Mouse (Mus musculus) limb, embryonic 13.5 days (tissue): ENCODE results near the gene Csnk1d. TPM values are rescaled to one million over a fixed set of nuclear protein-coding genes. Genes with fewer than 3 reads are reported as not detected.
A peak's percentile ranks its signal among the peaks of the same experiment; 100 is the strongest.

Experiments used
- ATAC-seq: fragments of 200-750 bp; cut with Nextera tagmentation; 2 replicates; pipeline ENCODE4 v1.8.0; 2017; ENCODE audit warnings: low read depth, moderate number of reproducible peaks, moderate TSS enrichment; ENCODE audit not compliant: low FRiP score
- H3K27ac ChIP-seq: fragments of 300-500 bp; sonication (generic); 2 replicates; pipeline ENCODE4 v1.5.1; 2015; ENCODE audit warnings: inconsistent platforms, mild to moderate bottlenecking, moderate library complexity
- H3K27me3 ChIP-seq: fragments of 300-500 bp; sonication (generic); 2 replicates; pipeline ENCODE4 v1.6.1; 2015; ENCODE audit warnings: mild to moderate bottlenecking, inconsistent platforms
- H3K36me3 ChIP-seq: fragments of 300-500 bp; sonication (generic); 2 replicates; pipeline ENCODE4 v1.6.1; 2015; ENCODE audit warnings: inconsistent platforms, mild to moderate bottlenecking, moderate library complexity
- H3K4me1 ChIP-seq: fragments of 300-500 bp; sonication (generic); 2 replicates; pipeline ENCODE4 v1.6.1; 2015; ENCODE audit warnings: inconsistent platforms
- H3K4me2 ChIP-seq: fragments of 300-500 bp; sonication (generic); replicated peaks from 2 replicates; pipeline ENCODE4 v1.6.1; 2015; ENCODE audit warnings: inconsistent platforms, mild to moderate bottlenecking, moderate library complexity
- H3K4me3 ChIP-seq: fragments of 300-500 bp; sonication (generic); 2 replicates; pipeline ENCODE4 v1.5.1; 2015; ENCODE audit warnings: moderate library complexity, mild to moderate bottlenecking, inconsistent platforms
- H3K9ac ChIP-seq: fragments of 300-500 bp; sonication (generic); 2 replicates; pipeline ENCODE4 v1.6.1; 2015; ENCODE audit warnings: mild to moderate bottlenecking, inconsistent platforms
- H3K9me3 ChIP-seq: fragments of 300-500 bp; sonication (generic); 2 replicates; pipeline ENCODE4 v1.6.1; 2016; ENCODE audit warnings: inconsistent platforms
- WGBS: fragments of 180-500 bp; shearing (Covaris S2); methylation state at CpG from one replicate; pipeline ENCODE4 v1.1.7; 2015; 5-methylcytosine and 5-hydroxymethylcytosine counted together
- polyA plus RNA-seq: library from polyadenylated mRNA; unstranded; fragments of >200 nt; fragmentation: Nextera tagmentation; extraction: Ambion mirVana; gene quantifications from 2 replicates; pipeline ENCODE4 v1.2.1, GENCODE M21; 2015

Csnk1d gene
- polyA plus RNA-seq, 1 experiment from 2014 or later, result 136 TPM

DNA sequence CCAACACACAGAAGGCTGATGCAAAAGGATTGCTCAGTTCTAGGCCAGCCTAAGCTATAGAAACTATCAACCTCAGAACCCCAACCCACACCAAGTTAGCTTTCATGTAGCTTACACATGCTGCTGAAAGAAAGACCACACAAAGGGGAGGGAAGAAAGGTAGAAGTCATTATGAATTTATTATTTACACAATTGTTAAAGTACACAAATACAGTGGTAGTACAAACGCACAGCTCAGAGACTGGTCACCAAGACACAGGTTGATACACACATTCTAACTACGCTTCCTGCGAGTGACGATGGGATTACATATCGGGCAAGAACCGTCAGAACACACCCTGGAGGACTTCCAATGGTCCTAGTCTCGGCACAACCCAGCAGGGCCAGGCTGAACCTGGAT is 29.5 kb downstream of the Csnk1d start:
- Histone ChIP-seq H3K27me3 (no peaks in the 10 kb centered on the region), H3K4me1 (peaks cover 25% of the 10 kb centered on the region; the same call in 1 of the 2 replicates), H3K9ac (no peak overlapping the region), H3K36me3 (peaks cover 100% of the 10 kb centered on the region), H3K4me3 (no peak overlapping the region), H3K9me3 (no peaks in the 10 kb centered on the region), H3K27ac (no peak overlapping the region), H3K4me2 (no peak overlapping the region)
- WGBS, result 86% methylated on average over 7 of the region's 7 CpGs
- ATAC-seq, result no peak

DNA sequence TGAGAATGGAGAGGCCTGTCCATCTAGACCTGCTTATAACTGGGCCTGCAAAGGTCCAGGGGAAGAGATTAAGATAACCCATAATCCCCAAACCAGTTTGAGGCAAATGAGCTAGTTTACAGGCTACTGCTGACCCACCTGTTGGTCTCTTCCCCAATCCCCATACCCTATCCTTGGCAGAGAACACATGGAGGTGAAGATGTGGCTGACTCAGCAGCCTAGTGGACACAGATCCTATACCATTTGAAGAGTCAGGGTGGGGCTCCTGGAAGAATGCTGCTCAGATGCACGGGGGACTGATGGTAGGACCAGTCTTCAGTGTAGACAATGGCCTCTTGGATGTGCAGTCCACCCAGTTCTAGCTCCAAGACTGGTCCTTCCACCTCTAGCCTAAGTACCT is 30.9 kb downstream of the Csnk1d start:
- Histone ChIP-seq H3K4me2 (no peak overlapping the region), H3K27ac (no peak overlapping the region), H3K4me3 (no peak overlapping the region), H3K36me3 (peaks cover 100% of the 10 kb centered on the region), H3K9me3 (no peaks in the 10 kb centered on the region), H3K9ac (no peak overlapping the region), H3K27me3 (no peaks in the 10 kb centered on the region), H3K4me1 (peaks cover 15% of the 10 kb centered on the region; the same call in 1 of the 2 replicates)
- 47% methylated on average over 1 of the region's 1 CpGs for WGBS
- no peak for ATAC-seq

DNA sequence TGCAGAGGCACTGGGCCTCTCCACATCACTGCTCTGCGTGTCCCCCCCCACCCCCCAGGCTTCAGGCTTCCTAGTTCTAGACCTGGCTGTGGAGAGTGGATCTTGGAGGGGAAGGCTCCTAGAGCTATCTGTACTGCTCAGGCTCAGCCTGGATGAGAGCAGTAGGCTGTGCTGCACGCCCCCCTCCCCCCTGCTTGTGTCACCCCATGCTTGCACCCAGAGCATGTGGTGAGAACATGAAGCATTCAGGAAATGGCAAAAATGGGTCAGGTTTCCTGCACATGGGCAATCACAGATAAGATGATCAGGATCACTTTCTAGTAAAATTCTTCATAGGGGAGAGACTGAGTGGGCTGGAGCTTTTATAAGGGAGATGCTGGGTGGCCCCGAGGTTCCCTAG is 31.6 kb downstream of the Csnk1d start:
- WGBS, result 84% methylated on average over 3 of the region's 3 CpGs
- Histone ChIP-seq H3K9ac (no peak overlapping the region), H3K4me3 (no peak overlapping the region), H3K27me3 (no peaks in the 10 kb centered on the region), H3K36me3 (peaks cover 98% of the 10 kb centered on the region), H3K27ac (no peak overlapping the region), H3K4me1 (peaks cover 15% of the 10 kb centered on the region; the same call in 1 of the 2 replicates), H3K4me2 (no peak overlapping the region), H3K9me3 (no peaks in the 10 kb centered on the region)
- no peak for ATAC-seq

DNA sequence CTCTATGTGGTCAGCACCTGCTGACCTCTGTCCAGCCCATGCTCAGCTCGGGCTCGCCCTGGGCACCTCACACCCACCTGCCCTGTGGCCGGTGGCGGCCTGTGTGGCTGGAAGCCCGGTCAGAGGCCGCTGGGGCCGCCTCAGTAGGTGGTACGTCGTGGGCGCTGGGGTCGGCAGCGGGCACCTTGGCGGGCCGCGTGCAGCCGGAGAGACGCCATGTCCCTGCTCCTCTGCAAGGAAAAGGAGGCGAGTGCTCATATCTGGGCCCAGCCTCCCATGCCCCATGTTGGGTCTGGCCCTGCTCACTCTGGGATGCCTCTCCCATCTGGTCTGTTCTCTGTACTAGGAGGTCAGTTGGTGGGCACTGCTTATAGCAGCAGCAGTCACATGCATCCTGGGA is 32.1 kb downstream of the Csnk1d start:
- Histone ChIP-seq H3K27me3 (no peaks in the 10 kb centered on the region), H3K4me1 (peaks cover 15% of the 10 kb centered on the region; the same call in 1 of the 2 replicates), H3K4me3 (no peak overlapping the region), H3K27ac (no peak overlapping the region), H3K9me3 (no peaks in the 10 kb centered on the region), H3K36me3 (peaks cover 98% of the 10 kb centered on the region), H3K4me2 (no peak overlapping the region), H3K9ac (no peak overlapping the region)
- no peak for ATAC-seq
- 85% methylated on average over 18 of the region's 18 CpGs for WGBS

DNA sequence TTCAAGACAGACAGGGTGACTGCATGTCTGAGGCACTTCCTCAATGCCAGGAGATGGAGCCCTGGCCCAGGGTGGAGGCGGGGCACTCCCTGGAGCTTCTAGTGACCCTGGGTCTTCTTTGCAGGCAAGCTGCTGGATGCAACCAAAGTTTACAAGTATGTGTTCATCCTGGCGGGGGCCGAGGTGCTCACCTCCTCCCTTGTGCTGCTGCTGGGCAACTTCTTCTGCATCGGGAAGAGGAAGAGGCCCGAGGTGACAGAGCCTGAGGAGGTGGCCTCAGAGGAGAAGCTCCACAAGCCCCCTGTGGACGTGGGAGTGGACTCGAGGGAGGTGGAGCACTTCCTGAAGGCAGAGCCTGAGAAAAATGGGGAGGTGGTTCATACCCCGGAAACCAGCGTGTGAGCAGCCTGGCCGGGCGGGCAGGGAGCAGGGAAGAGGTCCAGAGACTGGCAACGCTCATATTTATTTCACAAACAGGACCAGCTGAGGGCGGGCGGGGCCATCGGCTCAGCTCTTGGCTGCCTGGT is 33.3 kb downstream of the Csnk1d start:
- Histone ChIP-seq H3K9ac (no peak overlapping the region), H3K27me3 (no peaks in the 10 kb centered on the region), H3K27ac (peak overlapping the region; percentile 18; the same call in 1 of the 2 replicates), H3K4me1 (peaks cover 15% of the 10 kb centered on the region; the same call in 1 of the 2 replicates), H3K4me3 (no peak overlapping the region), H3K36me3 (peaks cover 90% of the 10 kb centered on the region), H3K4me2 (no peak overlapping the region), H3K9me3 (no peaks in the 10 kb centered on the region)
- WGBS, result 78% methylated on average over 15 of the region's 15 CpGs
- ATAC-seq, result no peak

DNA sequence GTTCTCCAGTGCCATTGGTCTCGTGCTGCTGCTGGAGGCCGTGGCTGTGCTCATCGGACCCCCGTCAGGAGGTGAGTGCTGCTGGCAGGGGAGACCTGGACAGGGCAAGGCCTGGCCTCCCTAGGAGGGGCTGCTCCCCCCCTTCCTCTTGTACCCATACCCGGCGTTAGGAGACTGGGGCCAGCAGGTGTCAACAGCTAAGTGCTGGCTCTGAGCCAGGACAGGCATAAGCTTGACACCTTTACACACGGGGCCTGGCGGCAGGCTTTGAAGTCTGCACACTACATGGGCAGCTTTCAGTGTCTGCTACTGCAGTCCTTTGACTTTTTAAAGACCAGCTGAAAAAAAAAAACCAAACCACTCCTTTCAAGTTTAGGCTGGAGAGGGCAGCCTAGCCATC is 34.1 kb downstream of the Csnk1d start:
- WGBS, result 54% methylated on average over 8 of the region's 8 CpGs
- Histone ChIP-seq H3K36me3 (peaks cover 83% of the 10 kb centered on the region), H3K4me3 (no peak overlapping the region), H3K9ac (no peak overlapping the region), H3K4me1 (peaks cover 21% of the 10 kb centered on the region), H3K4me2 (no peak overlapping the region), H3K27ac (0 out of 2 replicates have a peak overlapping the region, but pooled peaks have one; percentile 18), H3K9me3 (no peaks in the 10 kb centered on the region), H3K27me3 (no peaks in the 10 kb centered on the region)
- ATAC-seq, result no peak

DNA sequence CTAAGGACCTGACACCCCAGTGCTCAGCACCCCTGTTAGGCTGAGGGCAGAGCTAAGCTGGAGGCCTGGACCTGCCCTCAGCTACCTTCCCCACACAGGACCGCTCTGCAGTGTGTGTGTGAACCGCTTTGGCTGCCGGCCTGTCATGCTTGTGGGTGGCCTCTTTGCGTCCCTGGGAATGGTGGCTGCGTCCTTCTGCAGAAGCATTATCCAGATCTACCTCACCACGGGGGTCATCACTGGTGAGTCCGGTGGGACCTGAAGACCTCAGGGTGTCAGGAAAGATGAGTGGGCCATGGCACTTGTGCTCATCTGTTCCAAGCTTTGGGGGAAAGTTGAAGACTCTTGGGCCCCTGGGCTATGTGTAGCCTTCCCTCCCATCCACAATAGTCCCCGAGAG is 35.4 kb downstream of the Csnk1d start:
- Histone ChIP-seq H3K9me3 (no peaks in the 10 kb centered on the region), H3K4me2 (no peak overlapping the region), H3K9ac (no peak overlapping the region), H3K4me1 (peaks cover 31% of the 10 kb centered on the region), H3K27me3 (no peaks in the 10 kb centered on the region), H3K4me3 (no peak overlapping the region), H3K36me3 (peaks cover 69% of the 10 kb centered on the region), H3K27ac (no peak overlapping the region; the same call in 1 of the 2 replicates)
- no peak for ATAC-seq
- WGBS, result 92% methylated on average over 8 of the region's 8 CpGs

DNA sequence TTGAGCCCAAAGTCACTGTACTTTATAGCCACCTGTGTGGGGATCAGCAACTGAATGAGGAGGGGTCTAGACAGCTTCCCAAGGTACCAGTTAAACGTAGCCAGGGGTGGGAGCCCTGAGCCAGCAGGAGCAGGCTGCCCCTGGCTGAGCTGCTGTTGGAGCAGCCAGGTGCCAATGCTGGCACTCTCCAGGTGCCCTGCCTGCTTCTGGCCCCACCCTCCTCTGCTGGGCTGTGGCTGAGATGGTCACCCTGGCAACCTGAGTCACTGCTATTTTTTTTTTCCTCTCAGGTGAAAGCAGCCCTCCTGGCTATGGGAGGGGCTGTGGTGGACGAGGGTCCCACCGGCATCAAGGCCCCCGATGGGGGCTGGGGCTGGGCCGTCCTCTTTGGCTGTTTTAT is 36.2 kb downstream of the Csnk1d start:
- no peak overlapping the region for H3K4me3 ChIP-seq
- H3K9ac ChIP-seq, result no peak overlapping the region
- H3K9me3 ChIP-seq, result no peaks in the 10 kb centered on the region
- no peak overlapping the region for H3K4me2 ChIP-seq
- peaks cover 39% of the 10 kb centered on the region for H3K4me1 ChIP-seq
- WGBS, result 76% methylated on average over 5 of the region's 5 CpGs
- peaks cover 62% of the 10 kb centered on the region for H3K36me3 ChIP-seq
- no peak overlapping the region for H3K27ac ChIP-seq
- peaks cover 1% of the 10 kb centered on the region; the same call in 1 of the 2 replicates for H3K27me3 ChIP-seq
- no peak for ATAC-seq

DNA sequence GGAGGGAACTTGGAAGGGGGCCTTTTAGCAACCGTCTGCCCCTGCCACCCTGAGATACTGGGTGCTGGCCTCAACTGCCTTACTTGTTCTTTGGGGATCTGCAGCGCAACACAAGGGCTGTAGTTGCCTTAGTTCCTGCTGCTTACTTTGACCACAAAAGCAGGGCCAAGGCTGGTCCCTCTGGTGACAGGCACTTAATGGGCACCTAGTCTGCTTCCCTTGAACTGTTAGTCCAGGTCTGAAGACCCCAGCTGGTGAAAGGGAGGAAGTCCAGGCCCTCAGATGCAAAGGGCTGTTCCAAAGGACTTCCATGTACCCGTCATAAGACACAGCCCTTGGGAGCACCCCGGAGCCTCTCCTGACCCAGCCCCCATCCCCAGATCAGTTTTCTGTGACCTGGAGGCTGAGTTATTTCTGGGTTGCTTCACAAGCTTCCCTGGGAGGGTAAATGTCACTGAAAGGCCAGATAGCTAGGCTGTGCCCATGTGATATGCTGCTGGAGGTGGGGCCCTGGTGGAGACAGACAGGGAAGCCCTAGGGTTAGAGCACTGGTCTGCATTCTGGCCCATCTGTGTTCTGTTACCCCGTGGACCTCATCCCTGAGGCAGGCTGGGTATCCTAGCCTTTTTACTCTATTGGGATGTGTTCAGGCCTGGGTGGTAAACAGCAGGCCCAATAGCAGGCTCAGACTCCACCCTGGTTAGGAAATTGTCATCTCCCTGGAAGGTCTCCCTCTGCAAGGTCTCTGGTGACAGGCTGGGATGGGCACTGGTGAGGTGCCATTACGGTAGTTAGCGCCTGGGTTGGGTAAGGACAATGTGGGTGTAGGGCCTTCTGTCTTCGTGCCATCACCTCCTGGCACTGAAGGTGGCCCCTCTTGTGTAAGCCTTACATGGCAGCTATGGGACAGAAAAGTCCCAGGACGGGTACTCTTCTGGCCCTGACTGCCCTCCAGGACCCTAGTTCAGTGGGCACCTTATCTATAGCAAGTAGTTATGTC is 39.1 kb downstream of the Csnk1d start:
- H3K27ac ChIP-seq, result peak overlapping the region; percentile 22; the same call in 1 of the 2 replicates
- peaks cover 47% of the 10 kb centered on the region for H3K4me1 ChIP-seq
- H3K9ac ChIP-seq, result peak overlapping the region; percentile 80; the same call in 1 of the 2 replicates
- ATAC-seq, result no peak
- peak overlapping the region; percentile 64 for H3K4me3 ChIP-seq
- H3K36me3 ChIP-seq, result peaks cover 32% of the 10 kb centered on the region
- no peaks in the 10 kb centered on the region for H3K9me3 ChIP-seq
- 79% methylated on average over 9 of the region's 9 CpGs for WGBS
- peaks cover 3% of the 10 kb centered on the region; the same call in 1 of the 2 replicates for H3K27me3 ChIP-seq
- H3K4me2 ChIP-seq, result peak overlapping the region; percentile 83

DNA sequence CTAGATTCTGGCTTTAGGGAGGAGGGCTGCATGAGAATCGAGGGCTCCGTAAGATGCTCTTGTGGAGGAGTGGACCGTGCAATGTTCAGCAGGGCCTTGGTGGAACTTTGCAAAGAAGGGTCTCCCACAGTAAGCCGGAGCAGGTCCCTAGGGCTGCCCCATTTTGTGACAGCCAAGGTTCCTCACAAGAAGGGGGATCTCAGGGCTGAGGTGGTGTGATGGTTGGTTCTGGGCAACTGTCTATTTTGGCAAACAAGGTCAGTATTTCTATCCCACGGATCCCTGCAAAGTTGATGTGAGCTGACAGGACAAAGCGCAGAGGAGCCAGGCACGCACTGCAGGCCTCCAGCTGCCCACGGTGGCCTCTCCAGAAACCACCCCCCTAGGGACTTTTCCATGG is 39.9 kb downstream of the Csnk1d start:
- Histone ChIP-seq H3K9ac (peak overlapping the region; percentile 80), H3K27ac (peak overlapping the region; percentile 58; the same call in 1 of the 2 replicates), H3K4me2 (peak overlapping the region; percentile 83), H3K36me3 (peaks cover 25% of the 10 kb centered on the region), H3K4me1 (peaks cover 46% of the 10 kb centered on the region), H3K27me3 (peaks cover 3% of the 10 kb centered on the region; the same call in 1 of the 2 replicates), H3K4me3 (peak overlapping the region; percentile 64), H3K9me3 (no peaks in the 10 kb centered on the region)
- 28% methylated on average over 8 of the region's 8 CpGs for whole genome bisulfite sequencing
- no peak for ATAC-seq

DNA sequence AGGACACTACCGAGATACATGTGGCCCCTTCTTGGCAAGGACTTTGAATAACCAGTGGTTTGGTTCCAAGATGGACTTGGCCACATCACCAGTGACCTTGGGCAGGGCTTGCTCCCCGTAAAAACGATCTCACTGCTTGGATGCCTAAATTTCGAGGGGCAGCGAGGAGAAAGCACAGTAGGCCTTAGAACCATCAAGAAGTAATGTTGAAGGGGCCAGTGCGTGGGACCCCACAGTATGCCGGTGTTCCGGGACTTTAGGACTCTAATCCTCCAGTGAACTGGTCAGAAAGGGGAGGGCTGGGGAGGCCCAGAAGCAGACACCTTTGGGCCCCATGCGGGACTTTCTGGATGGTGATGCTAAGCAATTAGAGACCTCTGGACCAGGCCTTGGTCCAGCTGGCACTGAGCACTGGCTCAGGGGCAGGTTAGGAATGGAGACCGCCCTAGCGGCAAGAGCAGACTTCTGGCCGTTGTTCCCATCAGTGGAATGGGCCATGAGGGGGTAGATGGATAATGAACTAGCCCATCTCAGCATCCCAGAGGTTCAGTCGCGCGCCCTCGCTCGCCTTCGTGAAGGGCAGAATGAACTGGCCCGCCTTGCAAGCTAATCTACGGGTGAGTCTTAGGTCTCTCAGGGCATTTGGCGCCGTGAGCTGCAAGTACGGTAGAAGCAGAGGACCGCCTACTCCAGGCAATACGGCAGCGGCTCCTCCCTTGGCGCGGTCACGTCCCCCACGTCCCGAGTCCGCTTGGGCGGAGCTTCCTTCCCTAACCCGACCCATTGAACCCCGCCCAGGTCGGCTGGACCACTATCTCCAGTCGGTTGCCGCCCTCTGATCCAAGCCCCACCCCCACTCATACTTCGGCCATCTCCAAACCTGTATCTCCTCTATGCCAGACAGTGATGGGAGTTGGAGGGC is 40.6 kb downstream of the Csnk1d start:
- H3K9ac ChIP-seq, result peak overlapping the region; percentile 80
- H3K27ac ChIP-seq, result peak overlapping the region; percentile 73; the same call in 1 of the 2 replicates
- ATAC-seq, result peak; percentile 76
- 2% methylated on average over 39 of the region's 39 CpGs for WGBS
- peaks cover 3% of the 10 kb centered on the region; the same call in 1 of the 2 replicates for H3K27me3 ChIP-seq
- peaks cover 18% of the 10 kb centered on the region for H3K36me3 ChIP-seq
- H3K4me1 ChIP-seq, result peaks cover 46% of the 10 kb centered on the region
- no peaks in the 10 kb centered on the region for H3K9me3 ChIP-seq
- H3K4me2 ChIP-seq, result peak overlapping the region; percentile 83
- H3K4me3 ChIP-seq, result peak overlapping the region; percentile 64
